Mouse (Mus musculus): ENCODE data around the gene Lrrn2. TPM values are rescaled to one million over a fixed set of nuclear protein-coding genes. Genes with fewer than 3 reads are reported as not detected.

Gene Lrrn2
- total RNA-seq (2021), result 10 to 100 TPM; 88.8 to 95.5 TPM
- long read RNA-seq, experiment 1, transcript Lrrn2-201 (2 exons, 3,428 nt), result major isoform, 157 of 201 reads
- long read RNA-seq, experiment 1, partial matches to known transcripts, result 40 of 201 reads
- long read RNA-seq, experiment 1, other reads (novel, unspliced or antisense), result 3 of 201 reads
- long read RNA-seq, experiment 2, transcript Lrrn2-201 (2 exons, 3,428 nt), result major isoform, 80 of 122 reads
- long read RNA-seq, experiment 2, partial matches to known transcripts, result 38 of 122 reads
- long read RNA-seq, experiment 2, other reads (novel, unspliced or antisense), result 2 of 122 reads

GRCm38 (mm10) chr1:132880161-132881005, at the start of gene Lrrn2:
Gene Lrrn2 (plus strand): TSS chr1:132880273.
- DNase-seq (ENCODE audit: low spot score in 2 of 2), result peak; percentile 61 to 82

GRCm38 (mm10) chr1:132831963-132832362, 48.1 kb upstream of the Lrrn2 start:
- no peak for DNase-seq (ENCODE audit: low spot score in 2 of 2)

DNA sequence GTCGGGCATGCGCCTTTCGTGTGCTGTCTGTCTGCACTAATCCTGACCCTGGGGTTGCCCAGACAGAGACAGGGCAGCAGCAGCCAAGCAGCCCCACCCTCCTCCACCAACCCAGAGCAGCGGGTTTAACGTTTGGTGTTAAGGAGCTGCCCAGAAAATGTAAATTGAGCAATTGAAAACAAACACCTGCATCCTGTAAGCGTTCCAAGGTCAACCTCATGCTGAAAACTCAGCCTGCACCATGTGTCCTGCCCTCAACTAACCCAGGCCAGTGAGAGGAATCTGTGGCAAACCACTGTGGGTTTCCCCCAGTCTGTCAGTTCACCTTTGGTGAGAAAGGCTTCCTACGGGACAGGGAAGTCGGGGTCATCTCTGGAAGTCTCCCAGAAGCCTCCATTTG, 46.0 kb upstream of the Lrrn2 start:
- DNase-seq (ENCODE audit: low spot score in 2 of 2), result no peak

- peak; percentile 36 to 38 for DNase-seq (ENCODE audit: low spot score in 2 of 2)
Measured at GRCm38 (mm10) chr1:132836895-132837294, 43.2 kb upstream of the Lrrn2 start.

DNA sequence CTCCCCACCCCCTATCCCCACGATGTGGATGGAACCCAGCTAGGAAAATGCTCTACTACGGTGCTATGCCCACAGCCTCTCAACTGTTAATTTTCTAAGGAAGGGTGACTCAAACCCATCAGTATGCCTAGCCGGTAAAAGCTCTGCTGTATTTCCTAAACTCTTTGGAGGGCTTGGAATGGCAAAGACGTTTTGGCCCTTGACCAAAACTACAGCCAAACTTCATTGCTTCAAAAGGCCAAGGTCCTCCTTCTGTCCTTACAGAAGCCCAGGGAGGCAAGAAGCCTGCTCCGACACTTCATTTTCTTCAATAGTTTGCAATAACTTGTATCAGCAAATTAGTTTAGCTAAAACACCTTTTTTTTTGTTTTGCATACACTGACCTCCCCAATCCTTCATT, 42.4 kb upstream of the Lrrn2 start:
- no peak for DNase-seq (ENCODE audit: low spot score in 2 of 2)

GRCm38 (mm10) chr1:132838371-132838770, 41.7 kb upstream of the Lrrn2 start:
- DNase-seq (ENCODE audit: low spot score in 2 of 2), result no peak

DNA sequence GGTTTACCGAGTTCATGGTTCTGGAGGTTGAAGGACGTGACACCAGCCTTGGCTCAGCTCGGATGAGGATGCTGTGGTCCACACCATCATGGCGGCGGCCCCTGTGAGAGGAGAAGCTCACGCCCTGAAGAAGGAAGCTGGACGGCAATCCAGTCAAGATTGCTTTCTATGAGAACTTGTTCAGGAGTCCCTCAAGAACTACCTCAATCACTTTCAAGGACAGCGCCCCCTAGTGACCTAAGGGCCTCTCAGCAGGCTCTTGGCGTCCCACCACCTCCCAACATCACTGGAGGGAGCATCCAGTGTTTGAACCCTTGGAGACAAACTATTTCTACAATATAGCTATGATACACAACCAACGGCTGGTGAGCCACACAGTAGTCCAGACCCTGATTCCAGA, 36.5 kb upstream of the Lrrn2 start:
- no peak for DNase-seq (ENCODE audit: low spot score in 2 of 2)

DNA sequence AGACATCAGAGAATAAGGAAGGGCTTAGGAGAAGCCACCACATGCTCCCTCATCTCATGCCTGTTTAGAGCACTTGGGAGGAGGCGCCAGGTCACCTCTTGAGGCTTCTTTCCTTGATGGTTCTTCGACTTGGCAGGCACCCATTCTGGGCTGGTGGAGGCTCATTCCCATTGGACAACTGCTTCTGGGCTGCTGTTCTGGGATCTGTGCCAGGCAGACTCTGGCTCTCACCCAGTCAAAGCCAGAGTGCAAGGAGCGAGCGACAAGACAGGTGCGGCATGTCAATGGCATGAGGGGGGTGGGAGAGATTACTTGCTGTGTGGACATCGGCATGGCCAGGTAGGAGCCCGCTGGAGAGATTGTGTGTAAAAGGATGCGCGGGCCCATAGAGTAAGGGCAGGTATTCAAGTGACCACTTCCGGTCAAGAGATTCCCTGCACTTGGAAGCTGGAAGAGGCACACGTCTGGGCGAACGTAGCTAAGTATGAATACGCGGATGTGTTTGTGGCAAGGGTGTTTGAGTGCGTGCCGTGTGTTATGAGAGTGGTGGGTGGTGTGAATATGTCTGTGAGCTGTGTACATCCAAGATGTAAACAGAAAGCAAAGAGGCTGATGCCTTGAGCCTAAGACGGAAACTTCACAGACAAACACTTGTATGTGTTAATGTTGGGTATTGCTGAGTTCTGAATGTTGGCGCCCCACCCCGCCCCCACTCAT, 35.8 kb upstream of the Lrrn2 start:
- peak in 1 of 2 experiments; percentile 26 for DNase-seq (ENCODE audit: low spot score in 2 of 2)

- peak; percentile 29 to 46 for DNase-seq (ENCODE audit: low spot score in 2 of 2)
Measured at GRCm38 (mm10) chr1:132845766-132846165, 34.3 kb upstream of the Lrrn2 start.

GRCm38 (mm10) chr1:132850809-132851208, 29.3 kb upstream of the Lrrn2 start:
- DNase-seq (ENCODE audit: low spot score in 2 of 2), result no peak

DNA sequence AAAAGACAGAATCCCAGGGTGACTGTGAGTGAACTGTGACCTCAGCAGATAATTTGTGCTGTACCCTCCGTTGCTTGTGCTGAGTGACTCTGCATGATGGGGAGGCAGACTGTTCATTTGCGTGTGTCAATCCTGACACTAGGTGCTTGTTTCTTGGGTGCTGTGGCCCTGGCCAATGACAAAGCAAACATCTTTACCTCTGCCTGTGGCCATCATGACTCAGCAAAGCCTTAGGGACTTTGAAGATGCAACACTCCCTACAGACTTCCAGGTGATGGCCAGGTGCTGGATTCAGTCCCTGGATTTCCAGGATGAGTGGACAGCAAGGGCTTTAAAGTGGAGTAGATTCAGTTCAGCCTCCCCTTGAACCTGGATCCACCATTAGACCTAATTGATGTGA, 28.8 kb upstream of the Lrrn2 start:
- no peak for DNase-seq (ENCODE audit: low spot score in 2 of 2)

GRCm38 (mm10) chr1:132851771-132852170, 28.3 kb upstream of the Lrrn2 start:
- DNase-seq (ENCODE audit: low spot score in 2 of 2), result no peak

DNA sequence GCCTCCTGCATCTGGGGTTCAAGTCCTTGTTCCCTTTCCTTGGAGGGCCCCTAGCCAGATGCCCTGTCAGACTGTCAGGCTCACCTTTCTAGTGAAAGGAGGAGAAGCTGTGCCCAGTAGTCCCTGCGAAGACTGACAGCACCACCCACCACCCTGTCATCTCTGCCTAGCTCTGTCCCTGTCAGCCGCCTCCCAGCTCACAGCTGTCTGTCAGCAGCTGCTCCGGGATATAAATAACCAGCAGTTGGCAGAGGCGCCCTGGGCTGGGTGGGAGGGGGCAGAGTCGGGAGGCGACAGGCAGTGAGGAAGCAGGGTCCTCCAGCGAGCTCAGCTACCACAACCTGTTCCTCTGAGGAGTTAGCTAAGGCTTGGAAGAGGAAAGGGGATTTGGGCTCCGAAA, 26.8 kb upstream of the Lrrn2 start:
- DNase-seq (ENCODE audit: low spot score in 2 of 2), result peak in 1 of 2 experiments; percentile 49

DNA sequence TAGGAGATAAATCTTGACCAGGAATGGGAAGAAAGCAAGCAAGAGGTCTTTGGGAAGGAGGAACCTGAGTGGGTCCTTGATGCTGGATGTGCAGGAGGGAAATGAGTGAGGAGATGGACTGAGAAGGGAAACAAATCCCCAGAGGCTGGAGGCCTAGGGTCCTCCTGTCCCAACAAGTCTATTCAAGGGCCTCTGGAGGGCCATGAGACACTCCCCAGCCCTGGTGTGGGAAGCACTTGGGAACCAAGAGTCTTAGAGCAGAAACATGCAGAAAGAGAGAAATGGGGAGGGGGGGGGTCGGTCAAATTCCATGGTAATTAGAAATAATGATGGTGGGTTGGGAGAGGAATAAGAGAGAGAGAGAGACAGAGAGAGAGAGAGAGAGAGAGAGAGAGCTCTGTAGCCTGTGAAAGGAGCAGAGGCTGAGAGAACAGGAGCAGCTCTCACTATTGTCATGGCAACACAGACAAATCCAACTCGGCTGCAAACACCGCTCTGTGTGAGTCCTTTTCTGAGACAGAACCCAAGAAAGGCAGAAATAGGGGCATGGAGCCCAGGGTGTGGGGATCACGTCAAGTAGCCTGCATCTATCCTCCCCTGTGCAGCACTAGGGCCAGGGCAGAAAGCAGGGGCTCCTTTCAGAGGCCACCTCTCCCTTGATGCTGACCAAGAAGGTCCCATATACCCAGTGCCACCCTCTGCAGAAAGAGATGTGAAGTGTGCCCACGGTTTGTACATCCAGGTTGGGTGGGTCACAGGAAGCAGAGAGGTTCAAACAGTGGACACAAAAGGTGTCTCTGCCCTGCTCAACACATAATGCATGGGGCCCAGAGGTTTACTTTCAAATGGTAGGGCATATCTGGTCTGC, 21.3 kb upstream of the Lrrn2 start:
- DNase-seq (ENCODE audit: low spot score in 2 of 2), result peak in 1 of 2 experiments; percentile 34

GRCm38 (mm10) chr1:132864220-132864619, 15.9 kb upstream of the Lrrn2 start:
- no peak for DNase-seq (ENCODE audit: low spot score in 2 of 2)

DNA sequence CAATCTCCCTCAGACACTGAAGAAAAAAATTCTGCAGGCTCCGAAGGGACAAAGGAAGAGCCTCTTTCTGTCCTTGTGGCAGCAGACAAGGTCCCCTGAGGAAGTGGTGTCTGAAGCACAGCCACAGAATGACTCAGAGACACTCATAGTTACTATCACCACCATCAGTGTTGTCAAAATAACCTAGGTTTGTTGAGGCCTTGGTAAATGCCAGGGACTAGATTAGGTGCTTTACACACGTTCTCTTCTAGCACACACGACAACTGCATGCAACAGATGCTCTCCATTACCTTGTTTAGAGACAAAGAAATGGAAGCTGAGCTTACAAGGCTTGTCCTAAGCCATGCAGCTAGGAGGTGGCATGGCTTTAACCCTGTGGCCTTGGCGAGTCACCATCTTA, 14.5 kb upstream of the Lrrn2 start:
- no peak for DNase-seq (ENCODE audit: low spot score in 2 of 2)

DNA sequence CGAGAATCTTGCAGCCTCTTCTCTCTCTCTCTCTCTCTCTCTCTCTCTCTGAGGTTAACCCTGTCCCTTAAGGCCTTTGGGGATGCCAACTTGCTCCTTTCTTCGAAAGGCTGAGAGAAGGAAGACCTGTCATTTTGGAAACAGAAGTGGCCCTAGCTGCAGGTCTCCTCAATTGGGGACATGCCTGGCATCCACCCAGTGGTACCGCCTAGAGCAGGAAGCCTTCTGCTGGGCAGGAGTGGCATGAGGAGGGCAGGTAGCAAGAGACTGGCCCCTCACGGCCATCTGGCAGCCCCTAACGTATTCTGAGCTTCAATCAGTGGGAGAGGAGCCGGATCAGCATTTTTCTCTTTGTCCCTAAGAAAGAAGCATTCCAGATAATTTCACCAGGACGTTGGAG, 9.7 kb upstream of the Lrrn2 start:
- DNase-seq (ENCODE audit: low spot score in 2 of 2), result no peak

DNA sequence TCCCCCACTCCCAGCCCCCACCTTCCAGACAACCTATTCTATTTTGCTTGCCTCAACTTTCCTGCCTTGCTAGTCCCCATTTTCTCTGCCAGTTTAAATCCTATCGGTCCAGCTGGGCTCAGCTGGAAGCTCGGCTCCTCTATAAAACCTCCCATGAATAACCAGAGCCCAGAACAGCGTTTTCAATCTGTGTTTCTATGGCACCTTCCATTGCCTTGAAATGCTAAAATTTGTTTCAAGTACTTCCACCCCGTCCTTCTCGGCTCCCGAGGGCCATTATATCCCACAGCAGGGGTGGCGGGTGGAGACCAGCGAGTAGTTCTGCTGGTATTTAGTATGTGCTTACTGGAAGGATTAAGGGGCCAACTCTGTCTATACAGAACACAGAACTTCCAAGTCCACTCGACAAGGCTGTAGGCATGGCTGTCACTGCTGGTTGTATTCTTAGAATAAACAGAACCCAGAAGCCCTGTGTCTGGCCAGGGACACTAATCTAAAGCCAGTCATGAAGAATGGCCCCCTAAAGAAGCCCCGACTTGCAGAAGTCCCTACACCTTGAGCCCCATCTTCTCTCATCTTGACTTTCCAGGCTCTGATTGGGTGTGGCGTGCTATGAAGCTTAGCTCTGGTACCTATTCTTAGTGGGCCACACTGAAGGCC, 992 bp upstream of the Lrrn2 start:
- no peak for DNase-seq (ENCODE audit: low spot score in 2 of 2)

DNA sequence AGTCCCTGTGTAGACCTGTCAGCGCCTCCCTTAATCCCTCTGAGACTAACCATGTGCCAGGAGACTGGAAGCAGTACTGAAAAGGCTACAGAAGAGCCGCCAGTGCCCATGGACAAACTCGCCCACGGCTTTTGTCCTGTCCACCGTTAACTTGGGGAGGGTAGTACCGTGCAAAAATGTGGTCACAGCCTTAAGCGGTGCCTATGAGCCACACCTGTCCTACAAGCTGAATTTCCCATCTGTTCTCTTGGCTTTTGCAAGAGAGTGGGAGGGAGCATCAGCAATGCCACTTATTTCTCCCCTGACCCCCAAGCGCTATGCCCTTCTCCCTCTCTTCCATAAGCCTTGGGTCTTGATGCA, 292 bp upstream of the Lrrn2 start:
- no peak for DNase-seq (ENCODE audit: low spot score in 2 of 2)

DNA sequence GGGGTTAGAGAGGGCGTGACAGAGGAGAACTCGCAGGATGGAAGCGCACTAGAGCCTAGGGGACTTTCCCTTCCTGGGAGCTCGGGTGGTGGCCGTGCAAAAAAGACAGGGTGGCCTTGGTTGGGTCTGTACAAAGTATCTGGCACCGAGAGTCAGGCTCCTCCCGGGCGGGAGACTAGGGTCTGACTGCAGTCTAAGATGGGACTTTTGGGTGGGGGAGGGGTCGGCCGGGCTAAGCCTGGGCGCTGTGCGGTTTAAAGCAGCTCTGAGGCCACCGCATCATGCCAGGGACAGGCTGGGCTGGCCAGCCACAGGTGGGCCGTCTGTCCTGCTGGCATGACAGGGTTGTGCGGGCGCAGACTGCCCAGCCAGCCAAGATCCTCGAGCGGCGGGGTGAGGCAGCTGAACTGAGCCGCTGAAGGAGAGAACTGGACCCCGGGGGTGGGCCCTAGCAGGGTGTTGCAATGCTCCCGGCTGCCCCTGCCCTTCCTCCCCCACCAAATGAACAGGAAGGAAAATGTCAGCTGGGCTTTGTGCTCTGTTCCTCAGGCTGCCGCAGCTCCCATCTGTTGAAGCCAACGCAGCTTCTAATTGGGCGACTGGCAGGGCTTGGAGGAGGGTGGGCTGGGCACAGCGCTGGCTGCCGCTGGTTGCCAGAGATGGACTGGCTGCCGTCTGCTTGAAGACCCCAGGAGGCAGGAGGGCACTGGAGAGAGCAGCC, 1.1 kb downstream of the Lrrn2 start:
- DNase-seq (ENCODE audit: low spot score in 2 of 2), result peak; percentile 54 to 73

All from left cerebral cortex, adult 18-20 months (tissue).